Mouse (Mus musculus) kidney, adult 2 months (tissue): ENCODE measurements around the gene Col9a3.

Experiments used
- CTCF ChIP-seq: fragments of 200-500 bp; conservative IDR thresholded peaks from 2 replicates; pipeline ENCODE4 v1.5.1; 2011; ENCODE audit warnings: low read depth, mild to moderate bottlenecking, control low read depth, low read length, moderate library complexity, mixed read lengths; ENCODE audit not compliant: insufficient read depth, insufficient read length
- POLR2A ChIP-seq: fragments of 200-500 bp; IDR thresholded peaks from one replicate; pipeline ENCODE4 v1.6.1; 2011; ENCODE audit warnings: low read depth, low read length, control low read depth

- no peak for TF ChIP-seq POLR2A
- no peak for TF ChIP-seq CTCF
Measured at GRCm38 (mm10) chr2:180569028-180569643, 28.5 kb upstream of the Col9a3 start.
